Mouse (Mus musculus) MEL (cell line): ENCODE results near the gene Brox. TPM values are rescaled to one million over a fixed set of nuclear protein-coding genes. Genes with fewer than 3 reads are reported as not detected.

Experiments
- DNase-seq: peaks from one replicate; pipeline ENCODE4 v3.0.0; 2011; ENCODE audit warnings: low read depth, low spot score
- H3K27ac ChIP-seq: 2 replicates; pipeline ENCODE4 v1.5.1; 2012; ENCODE audit warnings: low read depth, mild to moderate bottlenecking, control low read depth, low read length, moderate library complexity; ENCODE audit not compliant: control insufficient read depth
- H3K27me3 ChIP-seq, 2 experiments: fragments of 150-350 bp in 1 of 2; sonication (generic) in 1 of 2; 2 replicates each; pipeline ENCODE4 v1.6.1; 2012; ENCODE audit warnings: low read length in 2 of 2, mild to moderate bottlenecking in 2 of 2, improper control_type of control experiment in 1 of 2, moderate library complexity in 1 of 2; ENCODE audit not compliant: insufficient read depth in 2 of 2, control insufficient read depth in 1 of 2
- H3K36me3 ChIP-seq, 2 experiments: 2 replicates each; pipeline ENCODE4 v1.6.1; 2012 to 2014; ENCODE audit warnings: low read length in 2 of 2, improper control_type of control experiment in 1 of 2, inconsistent platforms in 1 of 2, mild to moderate bottlenecking in 1 of 2; ENCODE audit not compliant: insufficient read depth in 2 of 2, control insufficient read depth in 1 of 2
- H3K4me1 ChIP-seq, 2 experiments: fragments of 150-350 bp in 1 of 2; sonication (generic) in 1 of 2; 2 replicates each; pipeline ENCODE4 v1.6.1; 2012; ENCODE audit warnings: low read length in 2 of 2, improper control_type of control experiment in 1 of 2, mild to moderate bottlenecking in 1 of 2; ENCODE audit not compliant: insufficient read depth in 2 of 2, control insufficient read depth in 1 of 2
- H3K4me3 ChIP-seq, 2 experiments: fragments of 150-350 bp in 1 of 2; sonication (generic) in 1 of 2; 2 replicates each; pipeline ENCODE4 v1.5.1; 2012; ENCODE audit warnings: low read depth in 2 of 2, low read length in 2 of 2, mild to moderate bottlenecking in 2 of 2, moderate library complexity in 2 of 2, control low read depth in 1 of 2, improper control_type of control experiment in 1 of 2; ENCODE audit not compliant: control insufficient read depth in 1 of 2, insufficient read depth in 1 of 2
- H3K79me2 ChIP-seq: 2 replicates; pipeline ENCODE4 v1.6.1; 2012; ENCODE audit warnings: mild to moderate bottlenecking, low read length, moderate library complexity; ENCODE audit not compliant: control insufficient read depth, poor library complexity, insufficient read depth
- H3K9ac ChIP-seq: 2 replicates; pipeline ENCODE4 v1.6.1; 2012; ENCODE audit warnings: low read depth, mild to moderate bottlenecking, control low read depth, low read length, moderate library complexity; ENCODE audit not compliant: control insufficient read depth, poor library complexity, severe bottlenecking
- H3K9me3 ChIP-seq: fragments of 150-350 bp; sonication (generic); replicated peaks from 2 replicates; pipeline ENCODE4 v1.6.1; 2012; ENCODE audit warnings: mild to moderate bottlenecking, low read length, improper control_type of control experiment, moderate library complexity; ENCODE audit not compliant: insufficient read depth
- BHLHE40 ChIP-seq: IDR thresholded peaks from 2 replicates; pipeline ENCODE4 v1.6.1; 2012; ENCODE audit warnings: low read depth, mild to moderate bottlenecking, inconsistent platforms, low read length, improper control_type of control experiment, borderline replicate concordance
- CHD1 ChIP-seq: IDR thresholded peaks from 2 replicates; pipeline ENCODE4 v1.6.1; 2012; ENCODE audit warnings: low read depth, mild to moderate bottlenecking, inconsistent platforms, low read length, improper control_type of control experiment
- CHD2 ChIP-seq: IDR thresholded peaks from 2 replicates; pipeline ENCODE4 v1.6.1; 2011; ENCODE audit warnings: low read length, improper control_type of control experiment
- CTCF ChIP-seq, 3 experiments: IDR thresholded peaks in 2 of 3; conservative IDR thresholded peaks in 1 of 3; 2 replicates each; pipeline ENCODE4 v1.5.1; 2011 to 2012; ENCODE audit warnings: low read length in 3 of 3, low read depth in 2 of 3, mild to moderate bottlenecking in 2 of 3, improper control_type of control experiment in 1 of 3, inconsistent platforms in 1 of 3, mixed read lengths in 1 of 3, moderate library complexity in 1 of 3; ENCODE audit not compliant: control insufficient read depth in 1 of 3, insufficient read depth in 1 of 3, poor library complexity in 1 of 3, severe bottlenecking in 1 of 3
- E2F4 ChIP-seq: IDR thresholded peaks from 2 replicates; pipeline ENCODE4 v1.6.1; 2011; ENCODE audit warnings: low read depth, low read length, improper control_type of control experiment, borderline replicate concordance
- ELF1 ChIP-seq: IDR thresholded peaks from 2 replicates; pipeline ENCODE4 v1.6.1; 2014; ENCODE audit warnings: low read depth, mild to moderate bottlenecking, inconsistent platforms, low read length, improper control_type of control experiment, moderate library complexity
- EP300 ChIP-seq, 2 experiments: IDR thresholded peaks; 2 replicates each; pipeline ENCODE4 v1.6.1; 2011; ENCODE audit warnings: improper control_type of control experiment in 2 of 2, low read length in 2 of 2, low read depth in 1 of 2, mild to moderate bottlenecking in 1 of 2
- ETS1 ChIP-seq: IDR thresholded peaks from 2 replicates; pipeline ENCODE4 v1.6.1; 2012; ENCODE audit warnings: low read depth, mild to moderate bottlenecking, inconsistent platforms, low read length, improper control_type of control experiment, moderate library complexity
- GABPA ChIP-seq: IDR thresholded peaks from 2 replicates; pipeline ENCODE4 v1.6.1; 2012; ENCODE audit warnings: low read depth, mild to moderate bottlenecking, inconsistent platforms, low read length, improper control_type of control experiment, moderate library complexity
- GATA1 ChIP-seq: IDR thresholded peaks from 2 replicates; pipeline ENCODE4 v1.6.1; 2011; ENCODE audit warnings: low read depth, low read length, improper control_type of control experiment
- HCFC1 ChIP-seq: IDR thresholded peaks from 2 replicates; pipeline ENCODE4 v1.6.1; 2012; ENCODE audit warnings: low read depth, mild to moderate bottlenecking, inconsistent platforms, low read length, improper control_type of control experiment, moderate library complexity
- JUND ChIP-seq: IDR thresholded peaks from 2 replicates; pipeline ENCODE4 v1.6.1; 2011; ENCODE audit warnings: low read depth, mild to moderate bottlenecking, improper control_type of control experiment, low read length
- KAT2A ChIP-seq: conservative IDR thresholded peaks from 2 replicates; pipeline ENCODE4 v1.6.1; 2012; ENCODE audit warnings: low read depth, low read length, improper control_type of control experiment, inconsistent platforms
- MAFK ChIP-seq: IDR thresholded peaks from 2 replicates; pipeline ENCODE4 v1.6.1; 2011; ENCODE audit warnings: low read depth, mild to moderate bottlenecking, low read length, improper control_type of control experiment, borderline replicate concordance
- MAX ChIP-seq: IDR thresholded peaks from 2 replicates; pipeline ENCODE4 v1.6.1; 2011; ENCODE audit warnings: low read length, improper control_type of control experiment
- MAZ ChIP-seq: IDR thresholded peaks from 2 replicates; pipeline ENCODE4 v1.6.1; 2012; ENCODE audit warnings: low read depth, mild to moderate bottlenecking, inconsistent platforms, low read length, improper control_type of control experiment
- MEF2A ChIP-seq: IDR thresholded peaks from 2 replicates; pipeline ENCODE4 v1.6.1; 2014; ENCODE audit warnings: low read depth, mild to moderate bottlenecking, inconsistent platforms, low read length, improper control_type of control experiment; ENCODE audit not compliant: poor library complexity, insufficient replicate concordance, severe bottlenecking; ENCODE audit errors: extremely low read depth
- MXI1 ChIP-seq: IDR thresholded peaks from 2 replicates; pipeline ENCODE4 v1.6.1; 2011; ENCODE audit warnings: mild to moderate bottlenecking, low read depth, low read length, improper control_type of control experiment
- MYB ChIP-seq: IDR thresholded peaks from 2 replicates; pipeline ENCODE4 v1.6.1; 2011; ENCODE audit warnings: mild to moderate bottlenecking, low read depth, low read length, improper control_type of control experiment
- MYC ChIP-seq: IDR thresholded peaks from 2 replicates; pipeline ENCODE4 v1.6.1; 2011; ENCODE audit warnings: low read depth, mild to moderate bottlenecking, low read length, improper control_type of control experiment, moderate library complexity
- NELFE ChIP-seq: IDR thresholded peaks from 2 replicates; pipeline ENCODE4 v1.6.1; 2011; ENCODE audit warnings: low read depth, low read length, improper control_type of control experiment
- NRF1 ChIP-seq: IDR thresholded peaks from 2 replicates; pipeline ENCODE4 v1.6.1; 2014; ENCODE audit warnings: low read depth, mild to moderate bottlenecking, inconsistent platforms, low read length, improper control_type of control experiment, moderate library complexity; ENCODE audit not compliant: poor library complexity, insufficient read depth, severe bottlenecking
- POLR2A ChIP-seq, 2 experiments: IDR thresholded peaks; 2 replicates each; pipeline ENCODE4 v1.6.1; 2011 to 2012; ENCODE audit warnings: low read length in 2 of 2, mild to moderate bottlenecking in 2 of 2, control low read depth in 1 of 2, improper control_type of control experiment in 1 of 2, low read depth in 1 of 2, moderate library complexity in 1 of 2; ENCODE audit not compliant: control insufficient read depth in 1 of 2, insufficient read depth in 1 of 2, poor library complexity in 1 of 2
- POLR2AphosphoS2 ChIP-seq: IDR thresholded peaks from 2 replicates; pipeline ENCODE4 v1.6.1; 2011; ENCODE audit warnings: low read length, improper control_type of control experiment
- POLR2AphosphoS5 ChIP-seq: IDR thresholded peaks from 2 replicates; pipeline ENCODE4 v1.6.1; 2012; ENCODE audit warnings: low read depth, borderline replicate concordance, mild to moderate bottlenecking, inconsistent platforms, low read length, moderate library complexity, mixed read lengths
- RAD21 ChIP-seq: IDR thresholded peaks from 2 replicates; pipeline ENCODE4 v1.6.1; 2011; ENCODE audit warnings: mild to moderate bottlenecking, low read depth, low read length, improper control_type of control experiment
- RCOR1 ChIP-seq: IDR thresholded peaks from 2 replicates; pipeline ENCODE4 v1.6.1; 2012; ENCODE audit warnings: low read depth, mild to moderate bottlenecking, inconsistent platforms, low read length, improper control_type of control experiment
- SIN3A ChIP-seq: IDR thresholded peaks from 2 replicates; pipeline ENCODE4 v1.6.1; 2012; ENCODE audit warnings: low read length, improper control_type of control experiment, inconsistent platforms
- SMC3 ChIP-seq: IDR thresholded peaks from 2 replicates; pipeline ENCODE4 v1.6.1; 2011; ENCODE audit warnings: low read depth, low read length, improper control_type of control experiment
- TAL1 ChIP-seq: IDR thresholded peaks from 2 replicates; pipeline ENCODE4 v1.6.1; 2012; ENCODE audit warnings: mild to moderate bottlenecking, inconsistent platforms, low read length, moderate library complexity, mixed read lengths
- TBP ChIP-seq: IDR thresholded peaks from 2 replicates; pipeline ENCODE4 v1.8.0; 2011; ENCODE audit warnings: low read depth, low read length, improper control_type of control experiment
- TCF12 ChIP-seq: IDR thresholded peaks from 2 replicates; pipeline ENCODE4 v1.6.1; 2014; ENCODE audit warnings: low read depth, mild to moderate bottlenecking, inconsistent platforms, low read length, improper control_type of control experiment, moderate library complexity
- UBTF ChIP-seq: IDR thresholded peaks from 2 replicates; pipeline ENCODE4 v1.6.1; 2012; ENCODE audit warnings: low read depth, mild to moderate bottlenecking, inconsistent platforms, low read length, improper control_type of control experiment, moderate library complexity, borderline replicate concordance; ENCODE audit not compliant: insufficient read depth
- USF1 ChIP-seq: IDR thresholded peaks from 2 replicates; pipeline ENCODE4 v1.6.1; 2014; ENCODE audit warnings: low read depth, mild to moderate bottlenecking, inconsistent platforms, low read length, improper control_type of control experiment, moderate library complexity
- USF2 ChIP-seq, 2 experiments: IDR thresholded peaks; 2 replicates each; pipeline ENCODE4 v1.6.1; 2011 to 2012; ENCODE audit warnings: improper control_type of control experiment in 2 of 2, low read length in 2 of 2, borderline replicate concordance in 1 of 2, inconsistent platforms in 1 of 2, low read depth in 1 of 2, mild to moderate bottlenecking in 1 of 2; ENCODE audit not compliant: insufficient read depth in 1 of 2
- ZC3H11A ChIP-seq: IDR thresholded peaks from 2 replicates; pipeline ENCODE4 v1.6.1; 2012; ENCODE audit warnings: low read depth, mild to moderate bottlenecking, inconsistent platforms, low read length, improper control_type of control experiment
- ZKSCAN1 ChIP-seq: IDR thresholded peaks from 2 replicates; pipeline ENCODE4 v1.6.1; 2012; ENCODE audit warnings: low read depth, mild to moderate bottlenecking, inconsistent platforms, low read length, improper control_type of control experiment, moderate library complexity
- ZMIZ1 ChIP-seq: IDR thresholded peaks from 2 replicates; pipeline ENCODE4 v1.6.1; 2012; ENCODE audit warnings: low read depth, mild to moderate bottlenecking, inconsistent platforms, low read length, improper control_type of control experiment, moderate library complexity
- ZNF384 ChIP-seq: IDR thresholded peaks from 2 replicates; pipeline ENCODE4 v1.6.1; 2012; ENCODE audit warnings: low read depth, mild to moderate bottlenecking, inconsistent platforms, low read length, improper control_type of control experiment
- polyA plus RNA-seq, 2 experiments: library from polyadenylated mRNA; stranded (reverse) in 1 of 2; unstranded in 1 of 2; fragments of >175 nt in 1 of 2; fragments of >200 nt in 1 of 2; gene quantifications; 2 replicates each; pipeline versions ENCODE4 v1.2.1 to v1.2.4; 2012; ENCODE audit warnings: low replicate concordance in 2 of 2, low read depth in 1 of 2; ENCODE audit not compliant: insufficient read length in 2 of 2, insufficient read depth in 1 of 2, missing spikeins in 1 of 2
- total RNA-seq: library from RNA; depleted of rRNA; stranded (reverse); fragments of 300-350 nt; gene quantifications from 2 replicates; pipeline ENCODE4 v1.2.3, GENCODE M21; 2012

The Brox gene
- total and polyA plus RNA-seq, 3 experiments, result 25.4 to 145 (median 28.4) TPM

DNA sequence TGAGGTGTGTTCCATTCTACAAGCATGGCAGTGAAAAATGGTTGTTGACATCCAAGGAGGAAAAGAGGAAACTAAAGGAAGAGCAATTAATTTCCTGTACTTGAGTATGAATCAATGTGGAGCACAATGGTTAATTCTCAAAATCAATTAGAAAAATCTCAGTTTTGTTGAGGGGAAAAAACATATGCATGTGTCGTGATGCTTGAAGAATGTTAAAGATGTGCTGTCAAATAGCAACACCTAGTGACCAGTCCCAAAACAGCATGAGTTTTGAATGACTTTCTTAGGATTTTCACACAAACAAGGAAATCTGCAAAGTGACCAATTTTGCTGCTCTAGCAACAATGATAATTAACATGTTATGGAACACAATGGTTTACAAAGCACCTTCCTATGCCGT lies 59.2 kb downstream of the Brox start:
- Histone ChIP-seq H3K9ac (no peak overlapping the region), H3K27ac (no peak overlapping the region), H3K79me2 (no peaks in the 10 kb centered on the region), H3K4me3 (no peak overlapping the region), H3K9me3 (no peaks in the 10 kb centered on the region), H3K27me3 (peaks cover 0 to 1% of the 10 kb centered on the region in 2 experiments), H3K36me3 (no peaks in the 10 kb centered on the region), H3K4me1 (no peaks in the 10 kb centered on the region)
- peak; percentile 51 for DNase-seq
- TF ChIP-seq ZKSCAN1, result no peak
- TF ChIP-seq SMC3, result peak; percentile 96
- TF ChIP-seq ZNF384, result no peak
- no peak for TF ChIP-seq ELF1
- no peak for TF ChIP-seq KAT2A
- TF ChIP-seq UBTF, result no peak
- TF ChIP-seq NRF1, result no peak
- peak in 2 of 3 experiments; percentile 40 to 89; a peak in 4 of 6 replicates for TF ChIP-seq CTCF (IDR thresholded peaks at IDR 0.05 in 2 of 3, conservative IDR thresholded peaks at IDR 0.05 in 1 of 3; ENCODE audit: control insufficient read depth in 1 of 3, insufficient read depth in 1 of 3, low read depth in 2 of 3, low read length in 3 of 3, poor library complexity in 1 of 3, severe bottlenecking in 1 of 3)
- TF ChIP-seq POLR2AphosphoS5, result no peak
- TF ChIP-seq HCFC1, result no peak
- TF ChIP-seq MAFK, result no peak
- no peak for TF ChIP-seq TBP
- TF ChIP-seq MEF2A, result no peak
- no peak for TF ChIP-seq ETS1
- TF ChIP-seq MYC, result no peak
- no peak for TF ChIP-seq ZMIZ1
- TF ChIP-seq RCOR1, result no peak
- TF ChIP-seq CHD2, result no peak
- no peak for TF ChIP-seq MAZ
- TF ChIP-seq NELFE, result no peak
- TF ChIP-seq ZC3H11A, result peak; percentile 95
- peak; percentile 98 for TF ChIP-seq RAD21
- no peak for TF ChIP-seq GATA1
- no peak for TF ChIP-seq MYB
- TF ChIP-seq EP300 (IDR thresholded peaks at IDR 0.05; ENCODE audit: low read depth in 1 of 2, low read length in 2 of 2), result no peak
- TF ChIP-seq MXI1, result no peak
- TF ChIP-seq POLR2A (IDR thresholded peaks at IDR 0.05; ENCODE audit: control insufficient read depth in 1 of 2, insufficient read depth in 1 of 2, low read depth in 1 of 2, low read length in 2 of 2, poor library complexity in 1 of 2), result no peak
- no peak for TF ChIP-seq USF2 (IDR thresholded peaks at IDR 0.05; ENCODE audit: borderline replicate concordance in 1 of 2, insufficient read depth in 1 of 2, low read depth in 1 of 2, low read length in 2 of 2)
- TF ChIP-seq JUND, result no peak
- TF ChIP-seq E2F4, result no peak
- no peak for TF ChIP-seq USF1
- TF ChIP-seq SIN3A, result no peak
- TF ChIP-seq MAX, result 0 out of 2 replicates have a peak, but pooled peaks have one; percentile 34
- no peak for TF ChIP-seq CHD1
- TF ChIP-seq TAL1, result no peak
- TF ChIP-seq TCF12, result no peak
- TF ChIP-seq BHLHE40, result no peak; the same call in 1 of the 2 replicates
- no peak for TF ChIP-seq GABPA
- TF ChIP-seq POLR2AphosphoS2, result no peak
